In the genomic region with DNA sequence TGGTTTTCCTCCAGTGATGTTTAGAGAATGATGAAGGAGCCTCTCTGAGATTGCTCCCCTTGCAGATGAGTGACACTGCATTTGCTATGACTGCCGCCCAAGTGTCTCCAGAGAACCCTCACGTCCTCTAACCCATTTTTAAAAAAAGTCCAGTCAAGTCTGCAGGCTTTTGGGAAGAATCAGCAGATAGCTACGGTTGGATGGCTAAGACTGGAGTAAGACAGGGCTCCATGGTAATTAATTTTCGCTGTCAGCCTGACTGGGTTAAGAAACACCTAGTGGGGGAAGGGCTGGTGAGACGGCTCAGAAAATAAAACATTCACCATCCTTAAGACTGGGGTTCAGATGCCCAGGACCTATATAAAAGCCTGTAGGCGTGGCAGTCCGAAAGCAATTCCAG, we compare ENCODE assay signal across 27 mouse cellular contexts.
A peak's percentile ranks its signal among the peaks of the same experiment; 100 is the strongest.
DNase-seq lines count a peak whose midpoint lies in the region; ATAC-seq and TF ChIP-seq lines count a peak whose summit lies in the region.
"Had no signal": no experiment of that assay in that cellular context is flagged by ENCODE, and none has a peak within 500 bp of the region (broad histone marks: within the 10 kb centered on the region; RNA-seq: fewer than 3 reads in every experiment).

No protein-coding gene starts in this region.

- no peak for ATAC-seq in forebrain, embryonic 11.5 days (replicated peaks; ENCODE audit: low FRiP score)
- no peak for ATAC-seq in forebrain, embryonic 12.5 days (ENCODE audit: low FRiP score)
- 0 out of 2 replicates have a peak, but pooled peaks have one; percentile 50 for ATAC-seq in hindbrain, embryonic 16.5 days
- no peak for ATAC-seq in hindbrain, embryonic 11.5 days (ENCODE audit: low FRiP score)
- ATAC-seq in lung, embryonic 16.5 days (ENCODE audit: low read depth), result peak; percentile 24; the same call in 1 of the 2 replicates
- ATAC-seq: forebrain, embryonic 13.5 days; forebrain, embryonic 16.5 days; intestine, embryonic 15.5 days; Patski had no signal

- peak; percentile 11 for DNase-seq in forebrain, embryonic 11.5 days (ENCODE audit: low spot score)
- DNase-seq in hindbrain, embryonic 11.5 days (ENCODE audit: low spot score), result no peak
- no peak for DNase-seq in lung, adult 2 months
- DNase-seq: adrenal gland, adult 2 months; adrenal gland, postnatal 14 days; cerebellum, adult 11 months; cerebellum, adult 2 months; cerebellum, adult 9-11 months; cerebellum, postnatal 25 days; gastrocnemius, postnatal 10 days; gastrocnemius, postnatal 36 days; heart, adult 2 months; heart, postnatal 14 days; heart, postnatal 4 days; kidney, adult 11 months had no signal

- H3K27ac ChIP-seq in forebrain, embryonic 11.5 days (ENCODE audit: low read depth, low read length), result no peak overlapping the region
- H3K27ac ChIP-seq in forebrain, embryonic 12.5 days, result no peak overlapping the region
- no peak overlapping the region for H3K27ac ChIP-seq in hindbrain, embryonic 16.5 days (ENCODE audit: low read depth, low read length)
- no peak overlapping the region for H3K27ac ChIP-seq in hindbrain, embryonic 11.5 days (ENCODE audit: low read depth, low read length)
- no peak overlapping the region for H3K27ac ChIP-seq in lung, embryonic 16.5 days (ENCODE audit: low read length)
- H3K27ac ChIP-seq: embryonic facial prominence, embryonic 12.5 days; embryonic facial prominence, embryonic 15.5 days; forebrain, embryonic 13.5 days; heart, adult 2 months; heart, embryonic 13.5 days; intestine, embryonic 15.5 days had no signal

- no peaks in the 10 kb centered on the region for H3K36me3 ChIP-seq in forebrain, embryonic 11.5 days (ENCODE audit: control insufficient read depth, insufficient read depth, low read length)
- H3K36me3 ChIP-seq in forebrain, embryonic 12.5 days (replicated peaks), result no peaks in the 10 kb centered on the region
- H3K36me3 ChIP-seq in hindbrain, embryonic 16.5 days (ENCODE audit: control insufficient read depth, insufficient read depth, low read length), result no peaks in the 10 kb centered on the region
- no peaks in the 10 kb centered on the region for H3K36me3 ChIP-seq in hindbrain, embryonic 11.5 days (ENCODE audit: control insufficient read depth, insufficient read depth, low read length)
- no peaks in the 10 kb centered on the region for H3K36me3 ChIP-seq in lung, embryonic 16.5 days (ENCODE audit: control insufficient read depth, insufficient read depth, low read length)
- H3K36me3 ChIP-seq: embryonic facial prominence, embryonic 12.5 days; embryonic facial prominence, embryonic 15.5 days; G1E; heart, embryonic 10.5 days; heart, embryonic 13.5 days; intestine, embryonic 15.5 days had no signal

- peaks cover 2% of the 10 kb centered on the region; the same call in 1 of the 2 replicates for H3K4me1 ChIP-seq in forebrain, embryonic 11.5 days (replicated peaks; ENCODE audit: control insufficient read depth, insufficient read depth, low read length)
- peaks cover 8% of the 10 kb centered on the region for H3K4me1 ChIP-seq in forebrain, embryonic 12.5 days
- H3K4me1 ChIP-seq in hindbrain, embryonic 16.5 days (ENCODE audit: control insufficient read depth, insufficient read depth, low read depth, low read length), result no peaks in the 10 kb centered on the region
- H3K4me1 ChIP-seq in hindbrain, embryonic 11.5 days (replicated peaks; ENCODE audit: control insufficient read depth, insufficient read depth, low read length), result no peaks in the 10 kb centered on the region
- peaks cover 14% of the 10 kb centered on the region for H3K4me1 ChIP-seq in lung, embryonic 16.5 days (replicated peaks; ENCODE audit: control insufficient read depth, insufficient read depth, low read length)
- H3K4me1 ChIP-seq in lung, adult 2 months (ENCODE audit: control insufficient read depth, insufficient read depth, low read length), result no peaks in the 10 kb centered on the region

- no peak overlapping the region for H3K4me3 ChIP-seq in forebrain, embryonic 11.5 days (ENCODE audit: low read depth, low read length)
- H3K4me3 ChIP-seq in forebrain, embryonic 12.5 days (replicated peaks), result no peak overlapping the region
- no peak overlapping the region for H3K4me3 ChIP-seq in hindbrain, embryonic 16.5 days (ENCODE audit: low read length)
- H3K4me3 ChIP-seq in hindbrain, embryonic 11.5 days (ENCODE audit: low read depth, low read length), result no peak overlapping the region
- H3K4me3 ChIP-seq in lung, embryonic 16.5 days (ENCODE audit: low read length), result no peak overlapping the region
- no peak overlapping the region for H3K4me3 ChIP-seq in lung, adult 2 months (replicated peaks; ENCODE audit: extremely low read depth, low read depth, low read length)
- H3K4me3 ChIP-seq: embryonic facial prominence, embryonic 12.5 days; embryonic facial prominence, embryonic 15.5 days; forebrain, embryonic 13.5 days; heart, adult 2 months; heart, embryonic 10.5 days; heart, embryonic 13.5 days; intestine, embryonic 15.5 days had no signal

- TF ChIP-seq POLR2A in lung, adult 2 months (IDR thresholded peaks at IDR 0.05; ENCODE audit: borderline replicate concordance, extremely low read depth, low read depth, low read length), result no peak

- no peak overlapping the region for H3K4me2 ChIP-seq in forebrain, embryonic 11.5 days (ENCODE audit: low read depth, low read length, severe bottlenecking)
- H3K4me2 ChIP-seq in forebrain, embryonic 12.5 days, result no peak overlapping the region
- no peak overlapping the region for H3K4me2 ChIP-seq in hindbrain, embryonic 16.5 days (ENCODE audit: low read length)
- no peak overlapping the region for H3K4me2 ChIP-seq in hindbrain, embryonic 11.5 days (replicated peaks; ENCODE audit: low read depth, low read length)
- H3K4me2 ChIP-seq in lung, embryonic 16.5 days (ENCODE audit: low read depth, low read length), result no peak overlapping the region
- H3K4me2 ChIP-seq: embryonic facial prominence, embryonic 12.5 days; embryonic facial prominence, embryonic 15.5 days; forebrain, embryonic 13.5 days; heart, embryonic 13.5 days; intestine, embryonic 15.5 days had no signal

- no peaks in the 10 kb centered on the region for H3K27me3 ChIP-seq in forebrain, embryonic 11.5 days (ENCODE audit: control insufficient read depth, insufficient read depth, low read length)
- H3K27me3 ChIP-seq in forebrain, embryonic 12.5 days, result no peaks in the 10 kb centered on the region
- H3K27me3 ChIP-seq in hindbrain, embryonic 16.5 days (replicated peaks; ENCODE audit: control insufficient read depth, insufficient read depth, low read length), result no peaks in the 10 kb centered on the region
- no peaks in the 10 kb centered on the region for H3K27me3 ChIP-seq in hindbrain, embryonic 11.5 days (ENCODE audit: control insufficient read depth, insufficient read depth, low read length)
- no peaks in the 10 kb centered on the region for H3K27me3 ChIP-seq in lung, embryonic 16.5 days (ENCODE audit: control insufficient read depth, insufficient read depth, low read depth, low read length)
- H3K27me3 ChIP-seq: embryonic facial prominence, embryonic 12.5 days; embryonic facial prominence, embryonic 15.5 days; forebrain, embryonic 13.5 days; heart, embryonic 13.5 days; intestine, embryonic 15.5 days; Patski had no signal

- H3K9ac ChIP-seq in forebrain, embryonic 11.5 days (ENCODE audit: low read length), result no peak overlapping the region
- no peak overlapping the region for H3K9ac ChIP-seq in forebrain, embryonic 12.5 days
- no peak overlapping the region for H3K9ac ChIP-seq in hindbrain, embryonic 16.5 days (ENCODE audit: low read depth, low read length)
- no peak overlapping the region for H3K9ac ChIP-seq in hindbrain, embryonic 11.5 days (ENCODE audit: low read depth, low read length)
- H3K9ac ChIP-seq in lung, embryonic 16.5 days (ENCODE audit: low read length), result no peak overlapping the region
- H3K9ac ChIP-seq: embryonic facial prominence, embryonic 12.5 days; embryonic facial prominence, embryonic 15.5 days; forebrain, embryonic 13.5 days; heart, embryonic 13.5 days; intestine, embryonic 15.5 days had no signal

- TF ChIP-seq CTCF in lung, adult 2 months (IDR thresholded peaks at IDR 0.05; ENCODE audit: insufficient read depth, low read length), result no peak

- no peaks in the 10 kb centered on the region for H3K9me3 ChIP-seq in forebrain, embryonic 11.5 days (ENCODE audit: control insufficient read depth, low read length)
- H3K9me3 ChIP-seq in forebrain, embryonic 12.5 days, result no peaks in the 10 kb centered on the region
- no peaks in the 10 kb centered on the region for H3K9me3 ChIP-seq in hindbrain, embryonic 16.5 days (ENCODE audit: control insufficient read depth, low read length)
- no peaks in the 10 kb centered on the region for H3K9me3 ChIP-seq in hindbrain, embryonic 11.5 days (ENCODE audit: control insufficient read depth, low read length)
- no peaks in the 10 kb centered on the region for H3K9me3 ChIP-seq in lung, embryonic 16.5 days (ENCODE audit: control insufficient read depth, low read length)
- H3K9me3 ChIP-seq: embryonic facial prominence, embryonic 12.5 days; embryonic facial prominence, embryonic 15.5 days; forebrain, embryonic 13.5 days; G1E; heart, embryonic 10.5 days; heart, embryonic 13.5 days; intestine, embryonic 15.5 days had no signal

- 76% methylated on average over 7 of the region's 7 CpGs for WGBS in forebrain, embryonic 11.5 days
- WGBS in forebrain, embryonic 12.5 days, result 73% methylated on average over 7 of the region's 7 CpGs
- 51% methylated on average over 7 of the region's 7 CpGs for WGBS in hindbrain, embryonic 16.5 days
- WGBS in hindbrain, embryonic 11.5 days, result 53% methylated on average over 7 of the region's 7 CpGs
- 50% methylated on average over 7 of the region's 7 CpGs for WGBS in lung, embryonic 16.5 days
- WGBS in lung, adult 2 months, result 66% methylated on average over 7 of the region's 7 CpGs

Comparison
In these comparisons a context has a peak if more than half of its experiments do, and no peak if none do; other contexts are left out.
1. ATAC-seq: peak in hindbrain, embryonic 16.5 days (single experiment) and lung, embryonic 16.5 days (single experiment); none in forebrain, embryonic 11.5 days (single experiment), forebrain, embryonic 12.5 days (single experiment) and hindbrain, embryonic 11.5 days (single experiment).